Mouse (Mus musculus): Measurements from ENCODE around the gene Olfr114.

GRCm38 (mm10) chr17:37627009-37627408 is 34.5 kb upstream of the Olfr114 start, which contains the start of the genes Olfr115 and Olfr116:
- TF ChIP-seq ZMIZ1 (IDR thresholded peaks at IDR 0.05; ENCODE audit: low read depth, low read length): no peak
- no peak for TF ChIP-seq E2F4 (IDR thresholded peaks at IDR 0.05; ENCODE audit: borderline replicate concordance, low read depth, low read length)
- TF ChIP-seq ELF1 (IDR thresholded peaks at IDR 0.05; ENCODE audit: low read depth, low read length): no peak
- TF ChIP-seq TCF12 (IDR thresholded peaks at IDR 0.05; ENCODE audit: low read depth, low read length): no peak
- TF ChIP-seq POLR2A (IDR thresholded peaks at IDR 0.05; ENCODE audit: control insufficient read depth in 1 of 2, insufficient read depth in 1 of 2, low read depth in 1 of 2, low read length in 2 of 2, poor library complexity in 1 of 2): no peak
- no peak for TF ChIP-seq CTCF (IDR thresholded peaks at IDR 0.05 in 2 of 3, conservative IDR thresholded peaks at IDR 0.05 in 1 of 3; ENCODE audit: control insufficient read depth in 1 of 3, insufficient read depth in 1 of 3, low read depth in 2 of 3, low read length in 3 of 3, poor library complexity in 1 of 3, severe bottlenecking in 1 of 3)
- TF ChIP-seq RCOR1 (IDR thresholded peaks at IDR 0.05; ENCODE audit: low read depth, low read length): no peak

All from MEL (cell line).